Mouse (Mus musculus) ES-Bruce4 (cell line): ENCODE results near the gene Tenm3.

ENCODE experiments used
- CTCF ChIP-seq: IDR thresholded peaks from one replicate; pipeline ENCODE4 v1.8.1; 2011; ENCODE audit warnings: low read depth, low read length
- POLR2A ChIP-seq: IDR thresholded peaks from one replicate; pipeline ENCODE4 v1.8.1; 2011; ENCODE audit warnings: low read length; ENCODE audit not compliant: insufficient read depth

GRCm38 (mm10) chr8:48740951-48741350, 102.8 kb downstream of the Tenm3 start:
- TF ChIP-seq POLR2A (no peak), CTCF (no peak)
